Mouse (Mus musculus) macrophage (primary cell): ENCODE measurements around the gene Gm20822. TPM values are rescaled to one million over a fixed set of nuclear protein-coding genes. Genes with fewer than 3 reads are reported as not detected.
"Not testable (repeated sequence)": the region's sequence is repeated elsewhere in the genome, so short reads cannot be mapped to it uniquely, and the experiment has no call there.

ENCODE experiments used
- H3K27ac ChIP-seq: fragments of 350-480 bp; formaldehyde crosslinking; 2 replicates; pipeline ENCODE4 v1.9.0; 2021
- H3K36me3 ChIP-seq: fragments of 350-480 bp; formaldehyde crosslinking; 2 replicates; pipeline ENCODE4 v1.9.0; 2021; ENCODE audit errors: inconsistent target
- H3K4me3 ChIP-seq: fragments of 350-480 bp; formaldehyde crosslinking; 2 replicates; pipeline ENCODE4 v1.9.0; 2021; ENCODE audit errors: inconsistent target
- H3K79me2 ChIP-seq: fragments of 350-480 bp; formaldehyde crosslinking; 2 replicates; pipeline ENCODE4 v1.9.0; 2021; ENCODE audit errors: inconsistent target
- WGBS: methylation state at CpG from one replicate; pipeline ENCODE4 v1.1.7; 2026; ENCODE audit warnings: inconsistent platforms; ENCODE audit not compliant: missing documents; 5-methylcytosine and 5-hydroxymethylcytosine counted together
- polyA plus RNA-seq: library from polyadenylated mRNA; stranded (reverse); fragments of 250-400 nt; gene quantifications from 3 replicates; pipeline ENCODE4 v1.2.4, GENCODE M21; 2018; ENCODE audit warnings: inconsistent platforms
- total RNA-seq, 78 experiments: library from RNA; depleted of rRNA; stranded (reverse); fragments of 250-400 nt; gene quantifications; 1 replicate in 9 of 78; 2 replicates in 24 of 78; 3 replicates in 43 of 78; 4 replicates in 2 of 78; pipeline ENCODE4 v1.2.4; 2018; ENCODE audit warnings: inconsistent platforms in 56 of 78

The Gm20822 gene
- total RNA-seq (2018; cell fraction: chromatin; rRNA removed): not detected
- total RNA-seq (2018; cell fraction: cytosol; rRNA removed): not detected
- not detected for total RNA-seq (2018; cell fraction: nucleus; rRNA removed)
- not detected in 3 replicates for polyA plus RNA-seq

DNA sequence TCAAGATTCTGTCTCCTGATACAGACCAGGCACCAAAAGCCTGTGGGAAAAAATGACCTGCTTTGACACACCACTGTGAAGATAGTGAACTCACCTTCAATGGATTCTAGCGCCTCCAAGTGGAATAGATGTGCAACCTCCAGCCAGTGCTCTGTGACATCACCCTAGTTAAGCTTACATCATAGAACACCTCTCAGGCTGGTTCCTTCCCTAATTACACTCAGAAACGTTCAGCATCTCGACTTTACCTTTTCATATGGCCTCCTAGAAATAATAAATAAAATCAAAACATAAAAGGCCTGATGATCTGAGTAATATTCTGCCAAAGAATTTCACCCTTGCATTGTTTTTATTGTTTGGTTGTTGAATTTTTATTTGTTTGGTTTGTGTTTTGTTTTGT, at the start of gene Gm20822:
Gene Gm20822 (minus strand): TSS at position 101 of the 400 bp plus-strand sequence.
- not testable (repeated sequence) for H3K36me3 ChIP-seq, H3K27ac ChIP-seq, H3K79me2 ChIP-seq, H3K4me3 ChIP-seq
- WGBS: no CpG with 5 or more reads among the region's 3 CpGs
